Mouse (Mus musculus) c-Kit-positive CD71-positive TER-119-negative erythroid progenitor cells, embryonic 14.5 days (primary cell): Measurements from ENCODE around the gene Krt39.

Experiments used
- DNase-seq: peaks from one replicate; pipeline ENCODE4 v3.0.0-alpha.2; 2013; ENCODE audit warnings: low read depth

Krt39 gene

GRCm38 (mm10) chr11:99521288-99521860 is at the start of gene Krt39:
Krt39 (minus strand) TSS chr11:99521338.
- DNase-seq: no peak

- no peak for DNase-seq
Observed at GRCm38 (mm10) chr11:99566530-99566929, 45.4 kb upstream of the Krt39 start, which contains the start of gene Krtap3-1. Krtap3-1 (minus strand) TSS chr11:99566630.

- no peak for DNase-seq
Observed at GRCm38 (mm10) chr11:99562580-99562979, 41.4 kb upstream of the Krt39 start.

- no peak for DNase-seq
Observed at GRCm38 (mm10) chr11:99559366-99559765, 38.2 kb upstream of the Krt39 start, which contains the start of gene Gm11939. Gm11939 (minus strand) TSS chr11:99559466.

GRCm38 (mm10) chr11:99557976-99558745 is 37.0 kb upstream of the Krt39 start:
- no peak for DNase-seq

- DNase-seq: no peak
Observed at GRCm38 (mm10) chr11:99556753-99557152, 35.6 kb upstream of the Krt39 start, which contains the start of gene Krtap3-2. Krtap3-2 (minus strand) TSS chr11:99556853.

GRCm38 (mm10) chr11:99556195-99556594 is 35.1 kb upstream of the Krt39 start:
- DNase-seq: no peak

GRCm38 (mm10) chr11:99550765-99551164 is 29.6 kb upstream of the Krt39 start, which contains the start of gene Krtap3-3:
Krtap3-3 (minus strand) TSS chr11:99550865.
- no peak for DNase-seq

GRCm38 (mm10) chr11:99547892-99548291 is 26.8 kb upstream of the Krt39 start:
- DNase-seq: no peak

- DNase-seq: no peak
Observed at GRCm38 (mm10) chr11:99539721-99540120, 18.6 kb upstream of the Krt39 start.

GRCm38 (mm10) chr11:99514098-99514497 is 7.0 kb downstream of the Krt39 start:
- DNase-seq: no peak

- DNase-seq: no peak
Observed at GRCm38 (mm10) chr11:99500095-99500805, 20.9 kb downstream of the Krt39 start.

GRCm38 (mm10) chr11:99496460-99496859 is 24.7 kb downstream of the Krt39 start:
- DNase-seq: no peak

GRCm38 (mm10) chr11:99494741-99495140 is 26.4 kb downstream of the Krt39 start:
- DNase-seq: no peak

- DNase-seq: no peak
Observed at GRCm38 (mm10) chr11:99493574-99493850, 27.6 kb downstream of the Krt39 start.

GRCm38 (mm10) chr11:99492733-99493573 is 28.2 kb downstream of the Krt39 start, which contains the start of gene Krt23:
Krt23 (minus strand) TSS chr11:99493137.
- DNase-seq: no peak

GRCm38 (mm10) chr11:99491040-99491439 is 30.1 kb downstream of the Krt39 start:
- no peak for DNase-seq

GRCm38 (mm10) chr11:99490624-99491023 is 30.5 kb downstream of the Krt39 start:
- no peak for DNase-seq

GRCm38 (mm10) chr11:99489233-99489632 is 31.9 kb downstream of the Krt39 start:
- DNase-seq: no peak

GRCm38 (mm10) chr11:99474981-99475380 is 46.2 kb downstream of the Krt39 start:
- no peak for DNase-seq

GRCm38 (mm10) chr11:99473433-99473832 is 47.7 kb downstream of the Krt39 start:
- no peak for DNase-seq

GRCm38 (mm10) chr11:99472405-99472804 is 48.7 kb downstream of the Krt39 start:
- DNase-seq: no peak
